Mouse (Mus musculus) R1 (cell line): ENCODE measurements around the gene Lhx6.

ENCODE experiments used
- DNase-seq: peaks from one replicate; pipeline ENCODE4 v3.0.0-alpha.2; 2018; ENCODE audit warnings: low read depth, low spot score

Gene Lhx6

DNA sequence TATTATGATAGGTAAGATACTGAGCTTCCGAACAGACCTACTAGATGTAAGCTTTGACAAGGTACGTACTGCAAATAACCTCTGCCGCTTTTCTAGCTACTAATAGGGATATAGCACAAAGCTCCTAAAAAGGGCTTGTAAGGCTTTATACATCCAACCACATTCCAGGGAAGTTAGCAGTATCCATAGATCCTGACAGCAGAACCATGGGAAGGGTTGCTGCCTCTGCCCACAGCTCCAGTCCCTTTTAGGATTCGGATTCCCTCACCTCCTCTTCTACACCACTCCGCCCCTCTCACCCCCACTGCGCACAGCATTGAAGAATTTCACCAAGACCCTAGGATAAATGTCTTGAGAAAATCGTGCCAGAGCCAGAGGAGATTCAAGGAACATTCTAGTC is 11.9 kb downstream of the Lhx6 start:
- DNase-seq = no peak

- DNase-seq = no peak
Observed at GRCm38 (mm10) chr2:36092748-36093147, 12.5 kb downstream of the Lhx6 start.

DNA sequence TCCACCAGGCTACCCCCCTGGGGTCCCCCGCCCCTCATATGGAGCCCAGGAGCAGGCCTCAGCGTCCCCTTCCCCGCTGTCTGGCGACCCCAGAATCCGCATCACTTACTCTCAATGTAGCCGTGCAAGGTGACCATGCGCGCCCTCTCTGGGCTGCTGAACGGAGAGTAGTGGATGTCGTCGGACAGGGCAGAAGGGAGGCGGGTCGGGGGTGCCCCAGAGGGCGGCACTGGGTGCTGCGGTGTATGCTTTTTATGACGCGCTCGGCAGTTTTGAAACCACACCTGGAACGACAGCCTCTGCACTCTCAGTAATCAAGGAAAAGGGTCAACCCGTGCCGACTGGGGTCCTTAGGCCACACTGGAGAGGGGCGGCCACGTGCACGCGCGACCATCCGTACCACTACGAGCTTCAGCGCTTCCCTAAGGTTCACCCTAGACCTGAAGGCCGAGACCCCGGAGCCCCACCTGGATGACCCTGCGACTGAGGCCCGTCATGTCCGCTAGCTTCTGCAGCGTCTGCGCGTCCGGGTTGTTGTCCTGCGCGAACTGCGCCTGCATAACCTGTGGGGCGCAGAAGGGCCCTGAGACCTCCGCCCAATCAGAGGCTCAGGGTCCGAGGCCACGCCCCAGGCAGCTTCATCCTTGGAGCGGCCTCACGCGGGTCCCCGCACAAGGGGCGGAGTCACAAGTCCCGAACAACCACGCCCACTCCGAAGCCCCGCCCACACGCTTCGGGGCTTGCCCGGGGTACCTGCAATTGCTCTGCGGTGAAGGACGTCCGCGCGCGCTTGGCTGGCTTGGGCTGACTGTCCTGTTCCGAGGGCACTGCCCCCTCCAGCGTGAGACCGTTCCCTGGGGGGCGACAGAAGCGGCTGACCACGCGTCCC is 14.1 kb downstream of the Lhx6 start:
- peak; percentile 97 for DNase-seq

DNA sequence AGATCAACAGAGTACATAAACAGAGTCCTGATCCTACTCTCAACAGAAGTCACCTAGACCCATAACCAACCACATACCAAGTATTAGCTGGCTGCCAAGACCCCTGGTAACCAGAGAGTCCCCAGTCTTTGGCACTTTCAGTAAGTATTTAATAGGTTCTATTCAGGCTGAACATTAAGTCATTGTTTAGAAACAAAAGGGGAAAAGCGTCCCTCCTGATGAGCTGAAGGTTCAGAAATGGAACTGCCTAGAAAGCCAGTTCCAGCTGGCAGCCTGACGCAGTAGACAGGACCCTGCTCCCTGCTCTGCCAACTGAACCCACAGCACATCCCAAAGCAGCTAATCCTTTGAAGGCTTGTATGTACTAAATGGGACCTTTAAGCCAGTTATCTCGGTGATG is 16.0 kb downstream of the Lhx6 start:
- DNase-seq = peak; percentile 44

GRCm38 (mm10) chr2:36085041-36085440 is 20.2 kb downstream of the Lhx6 start:
- DNase-seq = no peak

GRCm38 (mm10) chr2:36082802-36083580 is 22.2 kb downstream of the Lhx6 start:
- DNase-seq = no peak

DNA sequence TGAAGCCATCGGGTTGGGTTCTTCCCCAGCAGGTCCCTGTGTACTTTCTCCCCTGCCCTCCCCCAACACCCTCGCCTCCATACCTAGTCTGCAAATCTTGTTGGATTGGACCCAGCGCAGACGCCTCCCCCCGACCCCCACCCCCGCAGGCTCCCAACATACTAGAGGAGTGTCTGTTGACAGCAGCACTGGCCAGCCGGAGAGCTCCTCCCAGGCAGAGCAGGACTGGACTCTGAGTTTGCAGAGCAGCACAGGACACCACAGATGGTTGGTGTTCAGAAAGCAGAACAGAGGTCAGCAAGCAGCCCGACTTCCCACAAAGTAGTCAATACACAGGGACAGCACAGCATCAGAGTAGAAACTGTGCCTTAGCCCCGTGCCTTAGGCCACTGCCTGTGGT is 23.8 kb downstream of the Lhx6 start:
- peak; percentile 9 for DNase-seq

DNA sequence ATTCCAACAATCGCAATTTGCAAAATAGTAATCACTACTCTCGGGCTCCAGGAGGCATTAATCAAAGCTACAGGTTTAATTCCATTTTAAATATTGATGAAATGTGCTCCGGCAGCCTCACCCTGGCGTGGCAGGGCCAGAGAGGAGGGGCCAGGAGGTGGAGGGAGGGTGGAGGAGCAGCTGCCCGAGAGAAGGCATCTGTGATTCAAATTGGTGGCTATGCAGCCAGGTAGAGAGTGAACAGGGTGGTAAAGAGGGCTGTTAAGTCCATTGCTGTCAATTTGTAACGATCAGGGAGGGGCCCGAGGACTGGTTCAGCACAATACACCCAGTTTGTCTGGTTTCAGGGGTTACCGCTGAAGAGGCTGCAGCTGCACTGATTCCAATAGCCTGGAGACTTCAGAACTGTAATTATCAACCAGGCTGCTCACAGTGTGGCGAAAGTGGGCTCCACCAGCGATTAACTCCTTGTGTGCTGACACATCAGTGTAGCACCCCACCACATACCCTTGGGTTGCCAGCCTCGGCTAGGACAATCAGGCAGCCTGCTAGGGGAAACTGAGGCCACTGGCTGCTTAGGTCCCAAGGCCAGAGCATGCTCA is 27.9 kb downstream of the Lhx6 start:
- DNase-seq = peak; percentile 9

DNA sequence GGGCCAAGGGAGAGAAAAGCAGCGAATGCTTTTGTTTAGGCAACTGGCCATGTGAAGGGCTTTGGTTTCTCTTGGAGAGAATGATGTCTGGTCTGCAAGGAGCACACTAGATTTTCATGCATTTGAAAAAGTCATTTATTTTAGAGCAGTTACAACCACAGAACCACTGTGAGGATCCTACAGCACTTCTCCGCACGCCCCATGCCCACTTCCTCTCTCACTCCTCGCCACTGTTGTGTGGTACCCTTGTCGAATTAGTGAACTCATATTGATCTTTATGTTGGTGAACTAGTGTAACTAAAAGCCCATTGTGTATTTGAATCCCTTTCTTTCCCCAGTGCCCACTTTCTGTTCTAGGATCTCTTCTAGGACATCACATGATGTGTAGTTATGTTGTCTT is 30.0 kb downstream of the Lhx6 start:
- DNase-seq = no peak

DNA sequence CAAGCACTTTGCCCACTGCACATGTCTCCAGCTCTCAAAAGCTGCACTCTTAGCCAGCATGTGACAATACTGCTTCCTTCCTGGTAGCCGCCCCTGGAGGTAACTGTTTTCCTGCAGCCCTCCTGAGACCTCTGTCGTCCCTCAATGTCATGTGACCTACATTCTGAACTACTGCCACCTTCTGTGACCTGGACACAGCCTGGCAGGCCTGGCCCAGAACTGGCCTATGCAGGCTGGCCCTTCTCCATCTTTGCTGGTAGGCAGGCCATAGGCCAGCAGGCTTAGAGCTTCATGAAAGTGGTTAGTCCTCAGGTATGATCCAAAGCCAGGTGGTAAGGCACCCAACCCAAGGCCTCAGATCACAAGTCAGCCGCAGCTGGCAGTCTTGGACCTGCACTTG is 31.4 kb downstream of the Lhx6 start:
- no peak for DNase-seq

DNA sequence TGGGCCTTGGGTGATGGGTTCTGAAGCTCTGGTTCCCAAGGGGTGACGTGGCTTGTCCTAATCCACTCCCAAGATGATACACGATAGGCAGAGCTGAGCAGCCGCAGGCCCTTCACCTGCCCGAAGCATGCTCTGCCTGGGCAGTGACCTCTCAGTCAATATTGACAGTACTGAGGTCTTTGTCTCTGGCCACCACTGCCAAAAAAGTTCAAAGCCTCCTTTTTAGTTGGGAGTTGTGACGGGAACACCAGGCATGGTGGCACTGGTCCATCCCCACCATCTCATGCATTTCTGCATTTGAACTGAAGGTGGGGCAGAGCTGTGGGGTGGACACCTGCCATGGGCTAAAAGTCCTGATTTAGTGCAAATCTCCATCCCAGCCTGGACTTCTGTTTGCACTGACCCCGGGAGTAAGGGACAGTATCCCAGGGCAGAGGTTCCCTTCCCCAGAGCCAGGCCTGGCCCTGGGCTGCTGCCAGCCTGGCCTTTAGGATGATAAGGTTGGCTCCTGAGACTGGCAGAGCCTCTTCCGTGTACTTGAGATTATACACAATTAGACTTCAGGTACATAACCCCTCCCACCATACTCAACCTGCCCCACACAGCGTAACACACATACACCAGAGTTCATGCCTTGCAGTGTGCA is 33.4 kb downstream of the Lhx6 start:
- DNase-seq = no peak

DNA sequence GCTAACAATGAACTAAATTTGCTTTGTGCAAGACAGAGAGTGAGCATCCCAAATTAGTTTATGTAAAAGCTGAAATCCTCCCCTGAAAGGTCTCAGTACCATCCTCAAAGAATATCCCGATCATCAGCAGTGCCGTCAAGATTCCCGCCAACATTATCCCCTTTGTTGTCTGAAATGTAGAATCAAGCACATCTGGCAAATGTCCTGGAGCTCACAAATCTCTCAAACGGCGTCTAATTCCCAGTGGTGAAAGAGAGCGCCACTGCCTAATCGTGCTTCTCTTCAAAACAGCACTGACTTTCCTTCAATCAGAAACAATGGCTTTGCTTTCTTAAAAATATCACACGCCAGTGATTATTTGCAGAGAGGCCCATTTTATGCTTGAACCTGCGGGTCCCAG is 38.1 kb downstream of the Lhx6 start:
- DNase-seq = no peak

DNA sequence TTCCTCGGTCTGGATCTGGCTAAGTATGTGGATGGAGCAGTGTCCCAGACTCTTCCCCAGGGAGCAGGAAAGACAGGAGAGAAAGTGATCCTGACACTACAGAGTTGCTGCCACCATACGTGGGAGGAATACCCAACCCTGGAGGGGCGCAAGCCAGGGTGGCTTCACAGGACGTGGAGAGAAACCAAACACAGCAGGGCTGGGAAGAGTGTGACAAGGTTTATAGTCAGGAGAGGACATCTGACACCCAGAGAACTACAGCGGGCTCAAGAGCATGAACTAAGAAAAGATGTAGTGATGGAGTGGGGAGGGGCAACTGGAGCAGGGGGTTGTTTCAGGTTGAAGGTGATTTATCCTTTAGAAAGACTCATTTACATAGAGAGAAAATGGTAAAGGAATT is 43.8 kb downstream of the Lhx6 start:
- no peak for DNase-seq

- no peak for DNase-seq
Observed at GRCm38 (mm10) chr2:36056248-36056647, 49.0 kb downstream of the Lhx6 start.

DNA sequence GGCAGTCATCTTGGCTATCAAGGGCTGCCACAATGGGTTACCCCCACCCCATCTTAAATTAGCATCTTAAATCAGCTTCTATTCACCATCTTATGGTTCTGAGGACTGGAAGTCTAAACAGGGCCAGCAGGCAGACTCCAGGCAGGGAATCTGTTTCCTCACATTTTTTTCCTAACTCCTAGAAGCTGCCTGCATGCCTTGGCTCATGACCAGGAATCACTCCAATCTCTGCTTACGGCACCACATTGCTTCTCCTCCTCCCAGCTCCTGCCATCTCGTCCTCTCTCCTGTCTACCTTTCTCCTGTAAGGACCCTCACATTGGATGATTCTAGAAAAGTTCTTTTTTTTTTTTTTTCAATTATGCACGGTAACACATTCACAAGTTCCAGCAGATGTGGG is 52.0 kb downstream of the Lhx6 start:
- DNase-seq = no peak

GRCm38 (mm10) chr2:36049567-36049954 is 55.6 kb downstream of the Lhx6 start:
- DNase-seq = no peak

GRCm38 (mm10) chr2:36048748-36049566 is 56.3 kb downstream of the Lhx6 start, which contains the start of the genes Ndufa8 and Morn5:
TSS of gene Ndufa8 (minus strand) at chr2:36049406.
TSS of gene Morn5 (plus strand) at chr2:36049458.
- peak; percentile 97 for DNase-seq

DNA sequence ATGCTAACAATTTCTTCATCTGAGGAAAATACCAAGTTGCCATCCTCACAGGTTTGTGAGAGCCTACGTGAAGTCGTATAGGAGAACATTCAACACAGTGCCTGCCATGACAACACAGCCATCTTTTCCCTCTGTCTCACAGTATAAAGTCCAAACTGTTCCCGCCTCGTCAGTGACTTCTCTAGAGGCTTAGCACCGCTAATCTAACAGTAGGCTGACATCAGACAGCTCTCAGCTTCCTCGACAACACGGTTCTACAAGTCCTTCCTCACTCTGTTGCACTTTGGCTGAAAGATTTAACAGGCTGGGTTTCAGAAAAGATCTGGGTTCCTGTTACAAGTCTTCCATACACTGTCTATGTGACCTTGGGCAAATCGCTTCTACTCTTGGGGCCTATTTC is 57.0 kb downstream of the Lhx6 start:
- no peak for DNase-seq

DNA sequence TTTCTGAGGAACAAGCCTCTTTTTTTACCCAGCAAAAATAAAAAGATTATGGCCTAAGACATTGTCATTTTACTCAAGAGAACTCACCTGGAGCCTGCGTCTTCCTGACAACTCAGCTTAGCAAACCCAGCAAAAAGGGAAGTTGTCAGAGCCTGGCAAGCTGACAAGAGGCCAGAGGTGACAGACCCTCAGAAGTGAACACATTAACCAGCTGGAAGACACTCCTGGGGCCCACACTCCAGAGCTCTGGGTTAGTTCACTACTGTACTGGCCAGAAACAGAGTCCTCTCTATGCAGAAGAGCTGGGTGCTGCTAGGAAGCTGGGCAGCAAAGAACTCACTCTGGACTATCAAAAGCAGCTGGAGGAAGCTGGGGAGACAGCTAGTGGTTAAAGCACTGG is 64.3 kb downstream of the Lhx6 start:
- DNase-seq = no peak

DNA sequence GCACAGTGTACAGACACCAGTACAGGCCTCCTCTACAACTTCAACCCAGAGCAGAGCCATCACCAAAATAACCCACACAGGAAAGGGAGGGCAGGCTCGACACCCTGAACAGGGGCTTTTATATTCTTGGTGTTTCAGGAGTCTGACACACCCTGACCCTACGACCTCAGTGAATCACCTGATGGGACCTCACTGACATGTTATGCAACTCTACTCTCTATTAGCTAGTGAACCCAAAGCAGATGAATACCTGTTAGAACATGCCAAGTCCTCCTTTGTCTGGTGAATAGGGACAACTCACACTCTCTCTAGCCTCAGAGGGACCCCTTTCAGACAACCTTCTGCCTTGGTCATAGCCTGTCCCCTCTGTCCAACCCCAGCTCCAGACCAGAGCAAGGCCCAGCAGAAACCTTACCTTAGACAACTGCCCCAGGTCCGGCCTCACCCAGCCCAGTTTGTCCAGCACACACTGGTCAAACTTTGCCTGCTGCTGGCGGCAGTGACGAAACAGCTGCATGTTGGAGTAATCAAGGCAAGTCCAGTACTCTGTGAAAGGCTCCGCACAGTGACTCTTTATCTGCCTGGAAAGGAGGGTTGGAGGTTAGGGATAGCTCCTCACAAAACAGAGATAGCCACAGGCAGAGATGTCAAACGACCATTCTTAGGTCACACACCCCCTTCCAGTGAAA is 65.8 kb downstream of the Lhx6 start:
- DNase-seq = no peak
